Mouse (Mus musculus) ES-E14 (cell line): ENCODE results near the gene Yipf1.

Experiments
- CHD2 ChIP-seq: IDR thresholded peaks from 2 replicates; pipeline ENCODE4 v1.6.1; 2014; ENCODE audit warnings: mild to moderate bottlenecking, low read depth, low read length, inconsistent platforms
- HCFC1 ChIP-seq: IDR thresholded peaks from 2 replicates; pipeline ENCODE4 v1.6.1; 2012; ENCODE audit warnings: low read length, inconsistent platforms, borderline replicate concordance; ENCODE audit not compliant: insufficient read depth
- MAFK ChIP-seq: IDR thresholded peaks from 2 replicates; pipeline ENCODE4 v1.6.1; 2014; ENCODE audit warnings: mild to moderate bottlenecking, low read depth, low read length, inconsistent platforms; ENCODE audit not compliant: insufficient read depth
- ZC3H11A ChIP-seq: IDR thresholded peaks from 2 replicates; pipeline ENCODE4 v1.6.1; 2012; ENCODE audit warnings: low read depth, mild to moderate bottlenecking, inconsistent platforms, low read length, borderline replicate concordance
- ZNF384 ChIP-seq: IDR thresholded peaks from 2 replicates; pipeline ENCODE4 v1.6.1; 2012; ENCODE audit warnings: low read depth, low read length, inconsistent platforms

- TF ChIP-seq CHD2 (no peak), ZNF384 (no peak), ZC3H11A (no peak), MAFK (no peak), HCFC1 (no peak)
Measured at GRCm38 (mm10) chr4:107336356-107336755, 22.2 kb downstream of the Yipf1 start.
